Mouse (Mus musculus): ENCODE data around the gene Enox1. TPM values are rescaled to one million over a fixed set of nuclear protein-coding genes. Genes with fewer than 3 reads are reported as not detected.

Enox1 gene
- polyA plus RNA-seq, 1 experiment, result 3.1 TPM

- TF ChIP-seq POLR2A (IDR thresholded peaks at IDR 0.05; ENCODE audit: insufficient read depth, low read length), result no peak
- no peak for TF ChIP-seq CTCF (IDR thresholded peaks at IDR 0.05; ENCODE audit: low read depth, low read length)
- TF ChIP-seq EP300 (IDR thresholded peaks at IDR 0.05; ENCODE audit: insufficient read depth, low read depth, low read length), result no peak
- peaks cover 2% of the 10 kb centered on the region for H3K4me1 ChIP-seq (ENCODE audit: control insufficient read depth, insufficient read depth, low read length)
- H3K27me3 ChIP-seq (ENCODE audit: control insufficient read depth, insufficient read depth, low read length, poor library complexity, severe bottlenecking), result no peaks in the 10 kb centered on the region
- H3K27ac ChIP-seq (ENCODE audit: insufficient read depth, low read length), result no peak overlapping the region
- H3K9ac ChIP-seq (ENCODE audit: low read depth, poor library complexity, severe bottlenecking), result no peak overlapping the region
- peaks cover 8% of the 10 kb centered on the region; the same call in 1 of the 2 replicates for H3K9me3 ChIP-seq (replicated peaks; ENCODE audit: control insufficient read depth, insufficient read depth, low read length, poor library complexity, severe bottlenecking)
- H3K36me3 ChIP-seq (ENCODE audit: control insufficient read depth, insufficient read depth, low read length, poor library complexity, severe bottlenecking), result peaks cover 6% of the 10 kb centered on the region; the same call in 1 of the 2 replicates
- no peak overlapping the region for H3K4me3 ChIP-seq (ENCODE audit: low read depth, low read length)
Measured at GRCm38 (mm10) chr14:77647017-77647416, 490.5 kb downstream of the Enox1 start.

DNA sequence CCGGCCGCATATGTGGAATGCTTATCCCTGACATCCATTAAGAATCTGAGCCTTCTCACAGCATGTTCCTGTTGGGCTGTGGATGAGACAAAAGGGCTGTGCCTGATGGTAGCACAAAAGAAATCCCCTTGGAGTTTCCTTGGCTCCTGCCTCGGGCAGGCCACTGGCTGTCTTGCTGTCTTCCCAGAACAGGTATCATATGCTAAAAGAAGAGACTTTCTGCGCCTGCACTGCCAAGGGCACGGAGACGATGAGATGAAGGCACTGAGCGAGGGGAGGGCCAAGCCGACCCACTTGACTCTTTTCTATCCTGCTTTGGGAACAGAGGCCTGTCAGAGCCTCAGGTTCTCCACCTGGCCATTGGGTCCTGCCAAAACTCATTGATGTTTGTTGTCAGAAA, 491.7 kb downstream of the Enox1 start:
- TF ChIP-seq EP300 (IDR thresholded peaks at IDR 0.05; ENCODE audit: insufficient read depth, low read depth, low read length), result no peak
- no peak for TF ChIP-seq POLR2A (IDR thresholded peaks at IDR 0.05; ENCODE audit: insufficient read depth, low read length)
- H3K9ac ChIP-seq (ENCODE audit: low read depth, poor library complexity, severe bottlenecking), result no peak overlapping the region
- peaks cover 2% of the 10 kb centered on the region for H3K4me1 ChIP-seq (ENCODE audit: control insufficient read depth, insufficient read depth, low read length)
- H3K27ac ChIP-seq (ENCODE audit: insufficient read depth, low read length), result no peak overlapping the region
- no peaks in the 10 kb centered on the region for H3K27me3 ChIP-seq (ENCODE audit: control insufficient read depth, insufficient read depth, low read length, poor library complexity, severe bottlenecking)
- H3K4me3 ChIP-seq (ENCODE audit: low read depth, low read length), result no peak overlapping the region
- peaks cover 8% of the 10 kb centered on the region; the same call in 1 of the 2 replicates for H3K9me3 ChIP-seq (replicated peaks; ENCODE audit: control insufficient read depth, insufficient read depth, low read length, poor library complexity, severe bottlenecking)
- peaks cover 3% of the 10 kb centered on the region; the same call in 1 of the 2 replicates for H3K36me3 ChIP-seq (ENCODE audit: control insufficient read depth, insufficient read depth, low read length, poor library complexity, severe bottlenecking)

GRCm38 (mm10) chr14:77658739-77659138, 502.2 kb downstream of the Enox1 start:
- TF ChIP-seq EP300 (IDR thresholded peaks at IDR 0.05; ENCODE audit: insufficient read depth, low read depth, low read length) (no peak), CTCF (IDR thresholded peaks at IDR 0.05; ENCODE audit: low read depth, low read length) (no peak), POLR2A (IDR thresholded peaks at IDR 0.05; ENCODE audit: insufficient read depth, low read length) (no peak)
- Histone ChIP-seq H3K4me1 (ENCODE audit: control insufficient read depth, insufficient read depth, low read length) (no peaks in the 10 kb centered on the region), H3K27me3 (ENCODE audit: control insufficient read depth, insufficient read depth, low read length, poor library complexity, severe bottlenecking) (no peaks in the 10 kb centered on the region), H3K9ac (ENCODE audit: low read depth, poor library complexity, severe bottlenecking) (no peak overlapping the region), H3K36me3 (ENCODE audit: control insufficient read depth, insufficient read depth, low read length, poor library complexity, severe bottlenecking) (peaks cover 5% of the 10 kb centered on the region), H3K9me3 (replicated peaks; ENCODE audit: control insufficient read depth, insufficient read depth, low read length, poor library complexity, severe bottlenecking) (peaks cover 5% of the 10 kb centered on the region; the same call in 1 of the 2 replicates), H3K4me3 (ENCODE audit: low read depth, low read length) (no peak overlapping the region), H3K27ac (ENCODE audit: insufficient read depth, low read length) (no peak overlapping the region)

DNA sequence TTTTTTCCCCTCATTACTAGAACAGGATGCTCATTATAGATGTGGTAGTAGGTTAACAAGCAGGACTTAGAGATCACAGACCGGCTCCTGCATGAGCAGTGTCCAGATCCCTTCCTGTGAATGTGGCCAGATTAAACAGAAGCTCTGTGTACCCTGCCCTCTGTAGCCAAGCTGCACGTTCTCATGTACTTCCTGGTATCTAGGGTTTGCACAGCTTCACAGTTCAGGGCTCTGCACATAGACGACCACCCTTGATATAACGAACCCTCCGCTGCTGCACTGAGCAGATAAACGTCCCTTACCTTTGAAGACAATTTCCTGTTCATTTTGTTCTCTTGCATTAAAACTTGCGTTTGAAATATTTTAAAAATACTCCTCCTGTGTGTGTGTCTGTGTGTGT, 505.7 kb downstream of the Enox1 start:
- Histone ChIP-seq H3K36me3 (ENCODE audit: control insufficient read depth, insufficient read depth, low read length, poor library complexity, severe bottlenecking) (peaks cover 15% of the 10 kb centered on the region), H3K9me3 (replicated peaks; ENCODE audit: control insufficient read depth, insufficient read depth, low read length, poor library complexity, severe bottlenecking) (no peaks in the 10 kb centered on the region), H3K27ac (ENCODE audit: insufficient read depth, low read length) (no peak overlapping the region), H3K27me3 (ENCODE audit: control insufficient read depth, insufficient read depth, low read length, poor library complexity, severe bottlenecking) (no peaks in the 10 kb centered on the region), H3K4me1 (ENCODE audit: control insufficient read depth, insufficient read depth, low read length) (no peaks in the 10 kb centered on the region), H3K9ac (ENCODE audit: low read depth, poor library complexity, severe bottlenecking) (no peak overlapping the region), H3K4me3 (ENCODE audit: low read depth, low read length) (no peak overlapping the region)
- no peak for TF ChIP-seq POLR2A (IDR thresholded peaks at IDR 0.05; ENCODE audit: insufficient read depth, low read length)
- TF ChIP-seq CTCF (IDR thresholded peaks at IDR 0.05; ENCODE audit: low read depth, low read length), result no peak
- TF ChIP-seq EP300 (IDR thresholded peaks at IDR 0.05; ENCODE audit: insufficient read depth, low read depth, low read length), result no peak

DNA sequence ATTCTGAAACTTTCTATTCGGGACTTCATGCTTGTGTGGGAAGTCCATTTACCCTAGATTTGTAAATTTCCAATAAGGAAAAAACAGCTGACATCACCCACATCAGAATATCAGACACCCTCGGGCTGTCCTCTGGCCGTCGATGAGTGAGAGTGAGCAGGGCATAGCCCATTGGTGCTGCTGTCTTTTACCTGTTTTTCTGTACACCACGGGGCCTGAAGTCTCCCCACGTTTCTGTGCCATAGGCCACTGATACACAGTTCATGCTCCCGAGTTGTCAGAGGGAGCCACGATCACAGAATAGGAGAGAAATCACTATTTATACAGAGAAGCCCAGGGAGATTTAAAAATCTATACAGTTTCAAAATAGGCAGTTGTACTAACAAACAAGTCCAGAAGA, 506.4 kb downstream of the Enox1 start:
- Histone ChIP-seq H3K9ac (ENCODE audit: low read depth, poor library complexity, severe bottlenecking) (no peak overlapping the region), H3K36me3 (ENCODE audit: control insufficient read depth, insufficient read depth, low read length, poor library complexity, severe bottlenecking) (peaks cover 15% of the 10 kb centered on the region), H3K27me3 (ENCODE audit: control insufficient read depth, insufficient read depth, low read length, poor library complexity, severe bottlenecking) (no peaks in the 10 kb centered on the region), H3K27ac (ENCODE audit: insufficient read depth, low read length) (no peak overlapping the region), H3K4me3 (ENCODE audit: low read depth, low read length) (no peak overlapping the region), H3K4me1 (ENCODE audit: control insufficient read depth, insufficient read depth, low read length) (no peaks in the 10 kb centered on the region), H3K9me3 (replicated peaks; ENCODE audit: control insufficient read depth, insufficient read depth, low read length, poor library complexity, severe bottlenecking) (no peaks in the 10 kb centered on the region)
- TF ChIP-seq EP300 (IDR thresholded peaks at IDR 0.05; ENCODE audit: insufficient read depth, low read depth, low read length), result no peak
- TF ChIP-seq POLR2A (IDR thresholded peaks at IDR 0.05; ENCODE audit: insufficient read depth, low read length), result no peak
- TF ChIP-seq CTCF (IDR thresholded peaks at IDR 0.05; ENCODE audit: low read depth, low read length), result no peak

DNA sequence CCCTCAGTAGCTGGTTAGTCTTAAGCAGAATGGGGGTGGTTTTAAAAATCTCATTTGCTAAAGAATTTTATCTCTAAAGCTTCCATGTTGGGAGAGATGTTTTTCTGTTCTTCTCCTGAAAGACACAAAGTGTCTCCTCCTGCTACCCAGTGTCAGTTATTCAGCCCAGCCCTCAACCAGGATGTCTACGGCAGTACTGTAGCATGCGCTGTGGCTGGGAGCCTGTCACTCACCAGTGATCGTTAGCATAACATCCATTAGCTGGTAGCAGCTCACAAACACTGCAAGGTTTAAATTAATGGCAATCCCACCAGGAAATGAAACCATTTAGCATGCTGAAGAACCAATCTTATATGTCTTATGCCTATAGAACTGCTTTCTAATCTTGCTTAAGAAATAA, 511.5 kb downstream of the Enox1 start:
- H3K4me1 ChIP-seq (ENCODE audit: control insufficient read depth, insufficient read depth, low read length), result no peaks in the 10 kb centered on the region
- peaks cover 11% of the 10 kb centered on the region for H3K36me3 ChIP-seq (ENCODE audit: control insufficient read depth, insufficient read depth, low read length, poor library complexity, severe bottlenecking)
- H3K9me3 ChIP-seq (replicated peaks; ENCODE audit: control insufficient read depth, insufficient read depth, low read length, poor library complexity, severe bottlenecking), result no peaks in the 10 kb centered on the region
- H3K9ac ChIP-seq (ENCODE audit: low read depth, poor library complexity, severe bottlenecking), result no peak overlapping the region
- TF ChIP-seq CTCF (IDR thresholded peaks at IDR 0.05; ENCODE audit: low read depth, low read length), result no peak
- TF ChIP-seq EP300 (IDR thresholded peaks at IDR 0.05; ENCODE audit: insufficient read depth, low read depth, low read length), result no peak
- no peak for TF ChIP-seq POLR2A (IDR thresholded peaks at IDR 0.05; ENCODE audit: insufficient read depth, low read length)
- H3K27me3 ChIP-seq (ENCODE audit: control insufficient read depth, insufficient read depth, low read length, poor library complexity, severe bottlenecking), result no peaks in the 10 kb centered on the region
- no peak overlapping the region for H3K27ac ChIP-seq (ENCODE audit: insufficient read depth, low read length)
- H3K4me3 ChIP-seq (ENCODE audit: low read depth, low read length), result no peak overlapping the region

Measured in ES-Bruce4 (cell line).